Mouse (Mus musculus) heart, adult 10 weeks (tissue): Measurements from ENCODE around the gene Crlf2. TPM values are rescaled to one million over a fixed set of nuclear protein-coding genes. Genes with fewer than 3 reads are reported as not detected.

Experiments used
- polyA plus RNA-seq: library from polyadenylated mRNA; stranded (reverse); fragments of 350-450 nt; fragmentation: Illumina TruSeq; extraction: RNeasy Lipid Tissue Mini Kit (QIAGEN cat#74804); gene quantifications from one replicate; pipeline ENCODE4 v1.2.3, GENCODE M21; 2014; ENCODE audit warnings: low read depth, low replicate concordance

The Crlf2 gene
- 5.0 TPM for polyA plus RNA-seq

GRCm38 (mm10) chr5:109558404-109559160, at the start of gene Crlf2:
TSS of gene Crlf2 (minus strand) at chr5:109558993.

Other genes with a start within 250 kb of the Crlf2 start
- gene Vmn2r16, start 228.8 kb downstream of the Crlf2 start, polyA plus RNA-seq = not detected
- not detected for gene Vmn2r17, start 139.3 kb downstream of the Crlf2 start, polyA plus RNA-seq
- not detected for gene 5430403G16Rik, start 132.0 kb upstream of the Crlf2 start, polyA plus RNA-seq
- 1.2 TPM for gene 4930522L14Rik, start 192.9 kb upstream of the Crlf2 start, polyA plus RNA-seq